Mouse (Mus musculus): ENCODE results near the gene Lin37.

GRCm38 (mm10) chr7:30572969-30573368 is 13.3 kb upstream of the Lin37 start:
- TF ChIP-seq POLR2A (IDR thresholded peaks at IDR 0.05; ENCODE audit: low read depth, low read length): no peak
- no peak for TF ChIP-seq CTCF (conservative IDR thresholded peaks at IDR 0.05; ENCODE audit: insufficient read depth, insufficient read length, low read depth, low read length)
